Mouse (Mus musculus): Measurements from ENCODE around the gene Cdkn2c. TPM values are rescaled to one million over a fixed set of nuclear protein-coding genes. Genes with fewer than 3 reads are reported as not detected.

The Cdkn2c gene
- total and polyA plus RNA-seq, 2 experiments from 2014 or later: 16.6 to 25.5 TPM

GRCm38 (mm10) chr4:109634971-109635370 is 32.0 kb downstream of the Cdkn2c start:
- Histone ChIP-seq H3K4me2 (ENCODE audit: low read depth, low read length) (no peak overlapping the region), H3K4me3 (ENCODE audit: low read depth, low read length) (no peak overlapping the region), H3K9ac (replicated peaks; ENCODE audit: low read depth, low read length) (no peak overlapping the region), H3K27me3 (ENCODE audit: control insufficient read depth, insufficient read depth, low read length) (no peaks in the 10 kb centered on the region), H3K4me1 (ENCODE audit: control insufficient read depth, insufficient read depth) (no peaks in the 10 kb centered on the region), H3K9me3 (replicated peaks; ENCODE audit: control insufficient read depth, low read length) (no peaks in the 10 kb centered on the region), H3K36me3 (replicated peaks; ENCODE audit: control insufficient read depth, insufficient read depth, low read length) (no peaks in the 10 kb centered on the region), H3K27ac (ENCODE audit: low read depth) (no peak overlapping the region)
- DNase-seq (ENCODE audit: low spot score) (no peak), ATAC-seq (ENCODE audit: insufficient read depth, low read depth) (no peak)
- 93% methylated on average over 2 of the region's 2 CpGs for WGBS
- TF ChIP-seq EP300 (IDR thresholded peaks at IDR 0.05; ENCODE audit: low read depth): no peak
- peak; percentile 15; the same call in 1 of the 2 replicates for TF ChIP-seq CTCF (IDR thresholded peaks at IDR 0.05; ENCODE audit: low read depth)

GRCm38 (mm10) chr4:109631029-109631428 is 36.0 kb downstream of the Cdkn2c start:
- WGBS: 78% methylated on average over 4 of the region's 4 CpGs
- H3K9me3 ChIP-seq (replicated peaks; ENCODE audit: control insufficient read depth, low read length): no peaks in the 10 kb centered on the region
- ATAC-seq (ENCODE audit: insufficient read depth, low read depth): no peak
- H3K36me3 ChIP-seq (replicated peaks; ENCODE audit: control insufficient read depth, insufficient read depth, low read length): no peaks in the 10 kb centered on the region
- no peaks in the 10 kb centered on the region for H3K27me3 ChIP-seq (ENCODE audit: control insufficient read depth, insufficient read depth, low read length)
- TF ChIP-seq CTCF (IDR thresholded peaks at IDR 0.05; ENCODE audit: low read depth) (no peak), EP300 (IDR thresholded peaks at IDR 0.05; ENCODE audit: low read depth) (no peak)
- H3K4me1 ChIP-seq (ENCODE audit: control insufficient read depth, insufficient read depth): no peaks in the 10 kb centered on the region
- DNase-seq (ENCODE audit: low spot score): no peak
- H3K27ac ChIP-seq (ENCODE audit: low read depth): no peak overlapping the region
- no peak overlapping the region for H3K4me2 ChIP-seq (ENCODE audit: low read depth, low read length)
- H3K9ac ChIP-seq (replicated peaks; ENCODE audit: low read depth, low read length): no peak overlapping the region
- H3K4me3 ChIP-seq (ENCODE audit: low read depth, low read length): no peak overlapping the region

GRCm38 (mm10) chr4:109630215-109630614 is 36.8 kb downstream of the Cdkn2c start:
- no peak for TF ChIP-seq EP300 (IDR thresholded peaks at IDR 0.05; ENCODE audit: low read depth)
- no peak for TF ChIP-seq CTCF (IDR thresholded peaks at IDR 0.05; ENCODE audit: low read depth)
- DNase-seq (ENCODE audit: low spot score) (no peak), ATAC-seq (ENCODE audit: insufficient read depth, low read depth) (no peak)
- no peaks in the 10 kb centered on the region for H3K36me3 ChIP-seq (replicated peaks; ENCODE audit: control insufficient read depth, insufficient read depth, low read length)
- H3K4me3 ChIP-seq (ENCODE audit: low read depth, low read length): no peak overlapping the region
- H3K9me3 ChIP-seq (replicated peaks; ENCODE audit: control insufficient read depth, low read length): no peaks in the 10 kb centered on the region
- H3K27me3 ChIP-seq (ENCODE audit: control insufficient read depth, insufficient read depth, low read length): no peaks in the 10 kb centered on the region
- no peak overlapping the region for H3K4me2 ChIP-seq (ENCODE audit: low read depth, low read length)
- H3K27ac ChIP-seq (ENCODE audit: low read depth): no peak overlapping the region
- no peaks in the 10 kb centered on the region for H3K4me1 ChIP-seq (ENCODE audit: control insufficient read depth, insufficient read depth)
- 59% methylated on average over 2 of the region's 2 CpGs for WGBS
- H3K9ac ChIP-seq (replicated peaks; ENCODE audit: low read depth, low read length): no peak overlapping the region

- Histone ChIP-seq H3K27me3 (ENCODE audit: control insufficient read depth, insufficient read depth, low read length) (no peaks in the 10 kb centered on the region), H3K4me1 (ENCODE audit: control insufficient read depth, insufficient read depth) (no peaks in the 10 kb centered on the region), H3K9me3 (replicated peaks; ENCODE audit: control insufficient read depth, low read length) (no peaks in the 10 kb centered on the region), H3K36me3 (replicated peaks; ENCODE audit: control insufficient read depth, insufficient read depth, low read length) (no peaks in the 10 kb centered on the region), H3K4me2 (ENCODE audit: low read depth, low read length) (no peak overlapping the region), H3K4me3 (ENCODE audit: low read depth, low read length) (no peak overlapping the region), H3K9ac (replicated peaks; ENCODE audit: low read depth, low read length) (no peak overlapping the region), H3K27ac (ENCODE audit: low read depth) (no peak overlapping the region)
- no peak for ATAC-seq (ENCODE audit: insufficient read depth, low read depth)
- no peak for DNase-seq (ENCODE audit: low spot score)
- WGBS: 58% methylated on average over 4 of the region's 4 CpGs
- TF ChIP-seq CTCF (IDR thresholded peaks at IDR 0.05; ENCODE audit: low read depth): no peak
- TF ChIP-seq EP300 (IDR thresholded peaks at IDR 0.05; ENCODE audit: low read depth): no peak
These were observed 54.4 kb downstream of the Cdkn2c start for GRCm38 (mm10) chr4:109612596-109612995.

Other genes with a start within 250 kb of the Cdkn2c start
- gene Rnf11, start 182.5 kb downstream of the Cdkn2c start, total RNA-seq (2014; rRNA removed; ENCODE audit: low replicate concordance): 44.2 and 78.7 TPM in 2 replicates
- gene Rnf11, start 182.5 kb downstream of the Cdkn2c start, polyA plus RNA-seq (2015; fragmentation: Nextera tagmentation; extraction: Ambion mirVana): 44.2 and 44.7 TPM in 2 replicates
- gene 4930522H14Rik, start 135.9 kb downstream of the Cdkn2c start, total RNA-seq (2014; rRNA removed; ENCODE audit: low replicate concordance): not detected in 2 replicates
- gene 4930522H14Rik, start 135.9 kb downstream of the Cdkn2c start, polyA plus RNA-seq (2015; fragmentation: Nextera tagmentation; extraction: Ambion mirVana): not detected in 2 replicates
- gene Faf1, start 9.4 kb upstream of the Cdkn2c start, total RNA-seq (2014; rRNA removed; ENCODE audit: low replicate concordance): 26.7 and 27.4 TPM in 2 replicates
- gene Faf1, start 9.4 kb upstream of the Cdkn2c start, polyA plus RNA-seq (2015; fragmentation: Nextera tagmentation; extraction: Ambion mirVana): 19.4 and 20.3 TPM in 2 replicates